Mouse (Mus musculus) adrenal gland, adult (tissue): ENCODE results near the gene Zfp771.

Experiments
- DNase-seq, 2 experiments: peaks; one replicate each; pipeline ENCODE4 v3.0.0; 2022 to 2023; ENCODE audit warnings: low spot score in 1 of 2; ENCODE audit not compliant: inconsistent age in 2 of 2

Zfp771 gene

GRCm38 (mm10) chr7:127243870-127244657, at the start of gene Zfp771:
Gene Zfp771, plus strand, starts transcription at chr7:127244274.
- DNase-seq: peak; percentile 97 to 99

GRCm38 (mm10) chr7:127194633-127195029, 49.4 kb upstream of the Zfp771 start:
- no peak for DNase-seq

- peak; percentile 96 to 98 for DNase-seq
Measured at GRCm38 (mm10) chr7:127195544-127196295, 48.4 kb upstream of the Zfp771 start, which contains the start of gene Cd2bp2. Gene Cd2bp2, minus strand, starts transcription at chr7:127196050.

- no peak for DNase-seq
Measured at GRCm38 (mm10) chr7:127196484-127196883, 47.6 kb upstream of the Zfp771 start.

GRCm38 (mm10) chr7:127206606-127207005, 37.5 kb upstream of the Zfp771 start:
- peak in 1 of 2 experiments; percentile 53 for DNase-seq

GRCm38 (mm10) chr7:127207374-127208294, 36.4 kb upstream of the Zfp771 start:
- DNase-seq: peak; percentile 50 to 72

GRCm38 (mm10) chr7:127208295-127208552, 35.9 kb upstream of the Zfp771 start, which contains the start of gene Tbc1d10b:
Gene Tbc1d10b, minus strand, starts transcription at chr7:127208468.
- no peak for DNase-seq

- DNase-seq: peak; percentile 95 to 97
Measured at GRCm38 (mm10) chr7:127208553-127209438, 35.3 kb upstream of the Zfp771 start, which contains the start of gene Mylpf. Gene Mylpf, plus strand, starts transcription at chr7:127208890.

GRCm38 (mm10) chr7:127209851-127210250, 34.2 kb upstream of the Zfp771 start:
- no peak for DNase-seq

GRCm38 (mm10) chr7:127210266-127210665, 33.8 kb upstream of the Zfp771 start:
- no peak for DNase-seq

- peak in 1 of 2 experiments; percentile 24 for DNase-seq
Measured at GRCm38 (mm10) chr7:127211014-127211745, 32.9 kb upstream of the Zfp771 start.

GRCm38 (mm10) chr7:127212432-127213250, 31.4 kb upstream of the Zfp771 start:
- no peak for DNase-seq

GRCm38 (mm10) chr7:127213485-127213884, 30.6 kb upstream of the Zfp771 start:
- DNase-seq: peak in 1 of 2 experiments; percentile 81

GRCm38 (mm10) chr7:127213930-127214329, 30.1 kb upstream of the Zfp771 start:
- no peak for DNase-seq

- peak in 1 of 2 experiments; percentile 47 for DNase-seq
Measured at GRCm38 (mm10) chr7:127214521-127214920, 29.6 kb upstream of the Zfp771 start.

- peak; percentile 60 to 89 for DNase-seq
Measured at GRCm38 (mm10) chr7:127214981-127215871, 28.8 kb upstream of the Zfp771 start.

- DNase-seq: no peak
Measured at GRCm38 (mm10) chr7:127216307-127216706, 27.8 kb upstream of the Zfp771 start.
